Mouse (Mus musculus) ES-Bruce4 (cell line): ENCODE results near the gene Deaf1. TPM values are rescaled to one million over a fixed set of nuclear protein-coding genes. Genes with fewer than 3 reads are reported as not detected.

ENCODE experiments used
- H3K27ac ChIP-seq: 2 replicates; pipeline ENCODE4 v1.5.1; 2012; ENCODE audit warnings: low read length, inconsistent platforms; ENCODE audit not compliant: insufficient read depth
- H3K27me3 ChIP-seq: 2 replicates; pipeline ENCODE4 v1.6.1; 2012; ENCODE audit warnings: mild to moderate bottlenecking, low read length, inconsistent platforms; ENCODE audit not compliant: control insufficient read depth, poor library complexity, insufficient read depth, severe bottlenecking
- H3K36me3 ChIP-seq: 2 replicates; pipeline ENCODE4 v1.6.1; 2012; ENCODE audit warnings: inconsistent platforms, mild to moderate bottlenecking, low read length, moderate library complexity; ENCODE audit not compliant: control insufficient read depth, poor library complexity, insufficient read depth, severe bottlenecking
- H3K4me1 ChIP-seq: one replicate; pipeline ENCODE4 v1.8.1; 2011; ENCODE audit warnings: low read length; ENCODE audit not compliant: control insufficient read depth, insufficient read depth
- H3K4me3 ChIP-seq: 2 replicates; pipeline ENCODE4 v1.5.1; 2011; ENCODE audit warnings: low read depth, mild to moderate bottlenecking, low read length
- H3K9ac ChIP-seq: 2 replicates; pipeline ENCODE4 v1.6.1; 2012; ENCODE audit warnings: low read depth, mild to moderate bottlenecking, inconsistent platforms; ENCODE audit not compliant: poor library complexity, severe bottlenecking
- H3K9me3 ChIP-seq: replicated peaks from 2 replicates; pipeline ENCODE4 v1.6.1; 2012; ENCODE audit warnings: mild to moderate bottlenecking, low read length, inconsistent platforms; ENCODE audit not compliant: control insufficient read depth, poor library complexity, insufficient read depth, severe bottlenecking
- CTCF ChIP-seq: IDR thresholded peaks from one replicate; pipeline ENCODE4 v1.8.1; 2011; ENCODE audit warnings: low read depth, low read length
- EP300 ChIP-seq: IDR thresholded peaks from 2 replicates; pipeline ENCODE4 v1.6.1; 2011; ENCODE audit warnings: low read depth, low read length; ENCODE audit not compliant: insufficient read depth
- POLR2A ChIP-seq: IDR thresholded peaks from one replicate; pipeline ENCODE4 v1.8.1; 2011; ENCODE audit warnings: low read length; ENCODE audit not compliant: insufficient read depth
- polyA plus RNA-seq: library from polyadenylated mRNA; stranded (reverse); fragments of >200 nt; gene quantifications from 2 replicates; pipeline ENCODE4 v1.2.4, GENCODE M21; 2011; ENCODE audit warnings: low read depth; ENCODE audit not compliant: missing spikeins, insufficient read depth, insufficient read length

Deaf1 gene
- polyA plus RNA-seq, 1 experiment, result 79.4 TPM

DNA sequence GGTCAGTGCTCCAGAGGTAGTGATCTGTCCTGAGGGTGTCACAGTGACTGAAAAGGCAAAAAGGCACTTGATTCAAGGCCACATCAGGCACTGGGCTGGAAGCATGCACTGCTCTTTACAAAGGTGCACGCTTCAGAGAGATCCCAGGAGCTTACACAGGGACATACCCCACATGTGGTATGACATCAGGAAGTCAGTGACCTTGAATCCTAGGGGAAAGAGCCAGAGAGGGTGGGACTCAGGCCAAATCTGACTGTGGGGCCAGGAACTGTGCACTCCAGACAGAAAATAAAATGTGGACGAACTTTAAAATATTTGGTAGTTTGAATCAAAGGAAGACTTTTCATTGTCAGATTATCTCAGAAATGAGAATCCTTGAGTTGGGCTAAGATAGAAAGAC lies 13.1 kb downstream of the Deaf1 start:
- H3K4me3 ChIP-seq, result no peak overlapping the region
- H3K27ac ChIP-seq, result no peak overlapping the region
- no peak for TF ChIP-seq EP300
- TF ChIP-seq POLR2A, result no peak
- TF ChIP-seq CTCF, result no peak
- no peaks in the 10 kb centered on the region for H3K4me1 ChIP-seq
- no peaks in the 10 kb centered on the region for H3K27me3 ChIP-seq
- H3K9ac ChIP-seq, result no peak overlapping the region
- peaks cover 56% of the 10 kb centered on the region for H3K36me3 ChIP-seq
- H3K9me3 ChIP-seq, result no peaks in the 10 kb centered on the region

DNA sequence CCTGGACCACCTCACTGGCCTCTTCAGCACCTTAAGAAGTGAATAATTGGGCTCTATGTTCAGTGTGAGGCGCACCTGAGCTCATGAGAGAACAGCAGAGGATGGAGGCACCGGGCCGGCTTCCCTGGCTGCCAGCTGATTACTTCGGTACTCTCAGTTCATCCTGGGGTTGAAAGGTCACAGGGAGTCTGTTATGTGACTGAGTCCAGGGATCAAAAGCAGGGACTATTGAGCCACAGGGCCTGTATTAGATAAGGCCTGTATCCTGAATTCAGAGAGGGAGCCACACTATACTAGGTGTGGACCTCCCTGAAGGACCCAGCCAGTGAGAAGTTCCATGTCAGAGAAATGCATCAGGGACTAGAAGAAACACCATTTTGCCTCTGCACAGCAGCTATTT lies 23.0 kb downstream of the Deaf1 start:
- TF ChIP-seq CTCF, result no peak
- Histone ChIP-seq H3K27me3 (no peaks in the 10 kb centered on the region), H3K27ac (no peak overlapping the region), H3K9ac (no peak overlapping the region), H3K9me3 (no peaks in the 10 kb centered on the region), H3K4me3 (no peak overlapping the region), H3K4me1 (no peaks in the 10 kb centered on the region), H3K36me3 (peaks cover 42% of the 10 kb centered on the region)

DNA sequence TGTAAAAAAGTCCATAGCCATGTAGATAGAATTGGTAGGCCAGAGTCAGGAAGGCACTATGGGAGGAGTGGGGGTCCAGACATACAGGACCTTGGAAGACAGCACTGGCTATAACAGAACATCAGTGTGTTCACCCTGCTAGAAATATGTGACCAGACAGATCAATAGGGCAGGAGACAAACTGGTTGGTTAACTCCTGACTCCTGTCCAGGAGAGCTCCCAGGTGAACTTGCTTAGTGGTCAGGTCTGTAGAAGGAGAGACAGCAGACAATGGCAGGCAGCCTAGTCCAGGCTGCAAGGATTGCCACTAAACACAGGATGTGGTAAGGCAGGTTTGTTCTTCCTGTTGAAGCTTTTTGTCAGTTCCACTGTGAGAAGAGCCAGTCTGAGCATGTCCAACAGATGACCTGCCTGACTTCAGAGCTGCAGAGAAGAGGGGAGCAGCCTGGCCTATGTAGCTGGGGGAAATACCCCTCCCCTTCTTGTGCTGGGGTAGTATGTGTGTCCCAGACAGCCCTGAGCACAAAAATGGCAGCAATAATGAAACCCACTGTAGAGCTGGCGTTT lies 24.7 kb downstream of the Deaf1 start:
- Histone ChIP-seq H3K36me3 (peaks cover 32% of the 10 kb centered on the region), H3K4me3 (no peak overlapping the region), H3K27me3 (no peaks in the 10 kb centered on the region), H3K9ac (no peak overlapping the region), H3K9me3 (no peaks in the 10 kb centered on the region), H3K4me1 (no peaks in the 10 kb centered on the region), H3K27ac (no peak overlapping the region)
- no peak for TF ChIP-seq POLR2A

DNA sequence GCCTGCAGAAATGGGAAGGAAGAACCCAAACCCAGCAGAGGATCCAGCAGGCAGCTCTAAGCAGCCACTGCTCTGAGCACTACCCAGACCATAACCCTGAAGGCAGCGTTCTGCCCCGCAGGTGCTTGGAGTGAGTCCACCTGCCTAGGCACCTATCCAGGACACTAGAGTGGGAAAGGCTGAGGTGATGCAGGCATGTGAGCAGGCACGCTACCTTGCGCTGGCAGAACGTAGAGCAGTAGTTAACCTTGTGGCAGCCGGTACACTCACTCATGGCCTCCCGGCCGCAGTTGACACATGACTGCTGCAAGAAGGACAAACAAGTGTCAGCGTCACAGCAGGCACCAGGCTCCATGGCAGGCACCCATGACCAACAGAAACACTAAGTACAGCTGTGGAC lies 26.1 kb downstream of the Deaf1 start:
- TF ChIP-seq EP300 (no peak), POLR2A (no peak), CTCF (no peak)
- Histone ChIP-seq H3K27ac (no peak overlapping the region), H3K9me3 (no peaks in the 10 kb centered on the region), H3K36me3 (peaks cover 27% of the 10 kb centered on the region), H3K4me3 (no peak overlapping the region), H3K27me3 (no peaks in the 10 kb centered on the region), H3K9ac (no peak overlapping the region), H3K4me1 (no peaks in the 10 kb centered on the region)

DNA sequence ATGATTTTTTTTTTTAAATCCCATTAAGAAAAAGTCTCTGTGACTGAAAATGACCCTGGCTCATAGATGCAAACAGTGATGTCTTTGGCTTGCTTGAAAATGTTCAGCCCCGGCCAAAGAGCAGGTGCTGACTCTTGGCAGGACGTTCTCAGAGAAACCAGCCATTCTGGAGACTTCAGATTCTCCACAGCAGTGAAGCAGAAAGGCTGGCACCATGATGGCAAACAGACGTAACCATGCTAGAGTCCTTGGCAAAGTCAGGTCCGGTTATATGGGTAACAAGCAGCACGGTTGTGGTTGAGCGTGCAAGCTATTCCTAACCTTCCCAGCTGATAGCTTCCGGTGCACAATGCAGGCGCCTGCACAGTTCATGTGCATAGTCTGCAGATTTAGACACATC lies 28.3 kb downstream of the Deaf1 start:
- H3K27ac ChIP-seq, result no peak overlapping the region
- peaks cover 2% of the 10 kb centered on the region; the same call in 1 of the 2 replicates for H3K27me3 ChIP-seq
- no peak overlapping the region for H3K4me3 ChIP-seq
- H3K9me3 ChIP-seq, result no peaks in the 10 kb centered on the region
- no peak overlapping the region for H3K9ac ChIP-seq
- no peaks in the 10 kb centered on the region for H3K4me1 ChIP-seq
- H3K36me3 ChIP-seq, result peaks cover 9% of the 10 kb centered on the region; the same call in 1 of the 2 replicates
- TF ChIP-seq POLR2A, result no peak
- no peak for TF ChIP-seq CTCF
- TF ChIP-seq EP300, result no peak

DNA sequence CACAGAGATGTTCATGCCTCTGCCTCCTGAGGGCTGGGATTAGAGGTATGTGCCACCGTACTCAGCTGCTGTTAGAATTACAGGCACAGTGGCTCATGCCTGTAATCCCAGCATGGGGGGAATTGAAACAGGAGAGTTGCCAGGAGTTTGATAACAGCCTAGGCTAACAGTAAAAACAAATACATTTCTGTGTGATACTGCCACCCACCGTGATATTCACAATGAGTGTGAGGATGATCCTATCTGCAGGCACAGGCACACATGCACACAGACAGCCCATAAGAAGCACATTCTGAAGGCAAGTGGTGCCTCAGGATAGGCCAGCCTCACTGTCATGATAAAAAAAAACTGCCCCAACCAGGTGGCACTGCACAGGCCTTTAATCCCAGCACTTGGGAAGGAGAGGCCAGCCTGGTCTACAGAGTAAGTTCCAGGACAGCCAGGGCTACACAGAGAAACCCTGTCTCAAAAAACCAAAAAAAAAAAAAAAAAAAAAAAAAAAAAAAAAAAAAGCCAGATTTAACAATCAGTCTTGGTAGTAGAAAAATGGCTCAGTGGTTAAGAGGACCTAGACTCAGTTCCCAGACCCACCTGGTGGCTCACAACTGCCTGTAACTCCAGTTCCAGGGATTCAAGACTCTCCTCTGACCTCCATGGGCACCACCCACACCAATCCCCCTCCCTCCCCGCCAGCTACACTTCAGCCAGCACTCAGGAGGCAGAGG lies 29.4 kb downstream of the Deaf1 start:
- TF ChIP-seq CTCF (no peak), EP300 (no peak), POLR2A (no peak)
- Histone ChIP-seq H3K9me3 (no peaks in the 10 kb centered on the region), H3K27ac (no peak overlapping the region), H3K4me1 (peaks cover 2% of the 10 kb centered on the region), H3K36me3 (peaks cover 9% of the 10 kb centered on the region; the same call in 1 of the 2 replicates), H3K9ac (no peak overlapping the region), H3K4me3 (no peak overlapping the region), H3K27me3 (peaks cover 7% of the 10 kb centered on the region; the same call in 1 of the 2 replicates)
